Mouse (Mus musculus) forebrain, embryonic 13.5 days (tissue): ENCODE results near the gene Mtx3. TPM values are rescaled to one million over a fixed set of nuclear protein-coding genes. Genes with fewer than 3 reads are reported as not detected.
A peak's percentile ranks its signal among the peaks of the same experiment; 100 is the strongest.

ENCODE experiments used
- ATAC-seq: fragments of 200-750 bp; cut with Nextera tagmentation; 2 replicates; pipeline ENCODE4 v1.8.0; 2017
- H3K27ac ChIP-seq: fragments of 300-500 bp; sonication (generic); 2 replicates; pipeline ENCODE4 v1.5.1; 2015; ENCODE audit warnings: inconsistent platforms, mild to moderate bottlenecking, moderate library complexity
- H3K27me3 ChIP-seq: fragments of 300-500 bp; sonication (generic); 2 replicates; pipeline ENCODE4 v1.6.1; 2015; ENCODE audit warnings: mild to moderate bottlenecking, inconsistent platforms
- H3K36me3 ChIP-seq: fragments of 300-500 bp; sonication (generic); 2 replicates; pipeline ENCODE4 v1.6.1; 2015; ENCODE audit warnings: mild to moderate bottlenecking, inconsistent platforms; ENCODE audit not compliant: poor library complexity, severe bottlenecking
- H3K4me1 ChIP-seq: fragments of 300-500 bp; sonication (generic); 2 replicates; pipeline ENCODE4 v1.6.1; 2015; ENCODE audit warnings: inconsistent platforms
- H3K4me2 ChIP-seq: fragments of 300-500 bp; sonication (generic); 2 replicates; pipeline ENCODE4 v1.6.1; 2015; ENCODE audit warnings: inconsistent platforms, mild to moderate bottlenecking, moderate library complexity
- H3K4me3 ChIP-seq: fragments of 300-500 bp; sonication (generic); 2 replicates; pipeline ENCODE4 v1.5.1; 2015; ENCODE audit warnings: mild to moderate bottlenecking, inconsistent platforms
- H3K9ac ChIP-seq: fragments of 300-500 bp; sonication (generic); 2 replicates; pipeline ENCODE4 v1.6.1; 2015; ENCODE audit warnings: mild to moderate bottlenecking, inconsistent platforms
- H3K9me3 ChIP-seq: fragments of 300-500 bp; sonication (generic); replicated peaks from 2 replicates; pipeline ENCODE4 v1.6.1; 2016; ENCODE audit warnings: inconsistent platforms
- WGBS: fragments of 180-500 bp; shearing (Covaris S2); methylation state at CpG from one replicate; pipeline ENCODE4 v1.1.7; 2015; 5-methylcytosine and 5-hydroxymethylcytosine counted together
- polyA plus RNA-seq: library from polyadenylated mRNA; unstranded; fragments of >200 nt; fragmentation: Nextera tagmentation; extraction: Ambion mirVana; gene quantifications from 2 replicates; pipeline ENCODE4 v1.2.1, GENCODE M21; 2015

The Mtx3 gene
- polyA plus RNA-seq, 1 experiment from 2014 or later: 4.7 TPM

DNA sequence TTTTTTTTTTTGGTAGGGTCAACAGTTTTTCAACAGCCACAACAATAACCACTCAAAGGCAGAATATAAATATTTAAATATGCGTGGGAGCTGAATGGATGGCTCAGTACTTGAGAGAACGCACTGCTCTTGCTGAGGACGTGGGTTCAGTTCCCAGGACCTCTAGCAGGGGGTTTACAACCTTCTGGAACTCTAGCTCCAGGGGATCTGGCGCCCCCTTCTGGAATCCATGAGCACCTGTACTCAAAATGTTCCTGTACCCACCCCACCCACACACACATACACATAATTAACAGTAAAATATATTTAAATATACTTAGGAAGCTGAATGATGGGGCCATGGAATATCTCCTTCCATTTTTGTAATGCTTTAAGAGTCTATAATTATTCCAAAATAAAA, 11.3 kb downstream of the Mtx3 start:
- Histone ChIP-seq H3K4me3 (no peak overlapping the region), H3K27me3 (no peaks in the 10 kb centered on the region), H3K9ac (no peak overlapping the region), H3K9me3 (no peaks in the 10 kb centered on the region), H3K27ac (no peak overlapping the region), H3K4me1 (0 out of 2 replicates have a peak, but pooled peaks cover 6% of the 10 kb centered on the region), H3K4me2 (no peak overlapping the region), H3K36me3 (peaks cover 36% of the 10 kb centered on the region)
- ATAC-seq: no peak
- WGBS: 71% methylated on average over 4 of the region's 4 CpGs

DNA sequence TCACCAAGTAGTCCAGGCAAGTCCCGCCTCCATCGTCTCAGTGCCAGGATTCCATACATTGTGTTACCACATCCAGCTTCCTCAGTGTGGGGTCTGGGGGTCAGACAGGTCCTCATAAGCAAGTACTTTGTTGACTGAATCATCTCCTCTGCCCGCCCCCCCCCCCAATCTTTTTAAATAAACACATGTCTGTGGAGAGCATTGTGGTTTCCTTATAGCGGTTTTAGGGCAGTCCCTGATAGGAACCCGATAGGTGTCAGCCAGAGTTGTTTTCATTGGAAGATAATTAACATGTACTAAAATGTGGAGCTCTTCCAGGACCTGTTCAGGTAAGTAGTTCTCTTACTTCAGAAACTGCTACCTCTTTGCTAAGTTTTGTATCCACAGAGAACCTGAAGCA, 14.2 kb downstream of the Mtx3 start:
- Histone ChIP-seq H3K4me1 (0 out of 2 replicates have a peak, but pooled peaks cover 6% of the 10 kb centered on the region), H3K9ac (no peak overlapping the region), H3K4me3 (no peak overlapping the region), H3K4me2 (no peak overlapping the region), H3K27me3 (no peaks in the 10 kb centered on the region), H3K27ac (no peak overlapping the region), H3K9me3 (no peaks in the 10 kb centered on the region), H3K36me3 (peaks cover 18% of the 10 kb centered on the region)
- WGBS: 91% methylated on average over 5 of the region's 5 CpGs
- no peak for ATAC-seq

DNA sequence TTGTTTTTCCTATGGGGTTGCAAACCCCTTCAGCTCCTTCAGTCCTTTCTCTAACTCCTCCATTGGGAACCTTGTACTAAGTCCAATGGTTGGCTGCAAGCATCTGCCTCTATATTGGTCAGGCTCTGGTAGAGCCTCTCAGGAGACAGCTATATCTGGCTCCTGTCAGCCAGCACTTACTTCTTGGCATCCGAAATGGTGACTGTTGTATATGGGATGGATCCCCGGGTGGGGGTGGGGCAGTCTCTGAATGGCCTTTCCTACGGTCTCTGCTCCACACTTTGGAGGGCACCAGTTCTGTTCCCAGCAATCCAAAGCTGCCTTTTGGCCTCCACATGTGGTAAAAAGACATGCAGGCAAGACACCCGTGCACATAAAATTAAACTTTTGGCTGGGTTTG, 15.4 kb downstream of the Mtx3 start:
- no peak for ATAC-seq

GRCm38 (mm10) chr13:92865358-92865757, 20.8 kb downstream of the Mtx3 start:
- H3K27me3 ChIP-seq: no peaks in the 10 kb centered on the region
- no peaks in the 10 kb centered on the region for H3K9me3 ChIP-seq
- no peaks in the 10 kb centered on the region for H3K36me3 ChIP-seq
- WGBS: 75% methylated on average over 7 of the region's 7 CpGs
- ATAC-seq: no peak
- no peaks in the 10 kb centered on the region for H3K4me1 ChIP-seq
- H3K4me2 ChIP-seq: no peak overlapping the region
- H3K9ac ChIP-seq: no peak overlapping the region
- no peak overlapping the region for H3K27ac ChIP-seq
- no peak overlapping the region for H3K4me3 ChIP-seq

More for the DNA sequence above, 15.4 kb downstream of the Mtx3 start:
- 0 out of 2 replicates have a peak, but pooled peaks cover 6% of the 10 kb centered on the region for H3K4me1 ChIP-seq
- H3K36me3 ChIP-seq: peaks cover 8% of the 10 kb centered on the region; the same call in 1 of the 2 replicates
- no peaks in the 10 kb centered on the region for H3K27me3 ChIP-seq
- 91% methylated on average over 4 of the region's 4 CpGs for WGBS
- H3K9ac ChIP-seq: no peak overlapping the region
- no peak overlapping the region for H3K27ac ChIP-seq
- H3K4me2 ChIP-seq: no peak overlapping the region
- H3K4me3 ChIP-seq: no peak overlapping the region
- no peaks in the 10 kb centered on the region for H3K9me3 ChIP-seq

DNA sequence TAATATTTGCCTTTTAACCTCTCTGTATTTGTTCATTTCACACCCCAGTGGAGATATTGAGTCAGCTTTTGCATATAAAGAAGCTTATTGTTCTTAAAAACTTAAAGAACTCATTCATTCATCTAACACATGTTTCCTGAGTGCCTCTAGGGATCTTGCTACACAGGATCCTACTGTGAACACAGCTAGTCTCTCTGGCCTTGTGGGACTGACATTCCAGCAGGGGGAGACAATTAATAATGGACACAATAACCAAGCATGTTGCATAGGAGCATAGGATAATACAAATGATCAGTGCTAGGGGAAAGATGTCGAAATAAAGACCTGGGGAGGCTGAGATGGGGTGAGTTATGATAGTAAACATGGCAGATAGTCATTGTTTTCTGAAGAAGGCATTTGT, 22.1 kb downstream of the Mtx3 start:
- Histone ChIP-seq H3K9me3 (no peaks in the 10 kb centered on the region), H3K4me1 (no peaks in the 10 kb centered on the region), H3K4me2 (no peak overlapping the region), H3K27ac (no peak overlapping the region), H3K4me3 (no peak overlapping the region), H3K36me3 (no peaks in the 10 kb centered on the region), H3K27me3 (no peaks in the 10 kb centered on the region), H3K9ac (no peak overlapping the region)
- ATAC-seq: no peak
- 76% methylated on average over 1 of the region's 1 CpGs for WGBS

DNA sequence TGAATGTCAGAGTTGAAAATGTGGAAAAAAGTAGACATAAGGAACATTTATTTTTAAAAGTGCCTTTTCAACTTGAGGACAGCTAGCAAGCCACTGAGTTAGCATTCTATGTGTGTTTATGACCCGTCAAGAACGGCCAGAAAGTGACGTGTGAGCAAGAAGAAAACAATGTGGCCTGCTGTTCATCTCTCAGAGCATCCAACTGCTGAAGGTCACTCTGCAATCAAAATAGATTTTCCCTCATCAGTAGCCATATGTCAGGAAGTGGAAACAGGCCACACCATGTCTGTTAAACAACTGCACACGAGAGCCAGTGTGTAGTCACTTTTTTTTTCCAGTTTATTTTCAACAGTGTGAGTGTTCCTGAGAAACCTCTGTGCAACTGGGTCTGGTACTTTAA, 35.0 kb downstream of the Mtx3 start:
- no peak overlapping the region for H3K4me3 ChIP-seq
- 71% methylated on average over 4 of the region's 4 CpGs for WGBS
- H3K27me3 ChIP-seq: no peaks in the 10 kb centered on the region
- H3K27ac ChIP-seq: no peak overlapping the region
- no peak for ATAC-seq
- no peak overlapping the region for H3K9ac ChIP-seq
- peaks cover 7% of the 10 kb centered on the region for H3K4me1 ChIP-seq
- no peaks in the 10 kb centered on the region for H3K36me3 ChIP-seq
- H3K9me3 ChIP-seq: no peaks in the 10 kb centered on the region
- H3K4me2 ChIP-seq: no peak overlapping the region

DNA sequence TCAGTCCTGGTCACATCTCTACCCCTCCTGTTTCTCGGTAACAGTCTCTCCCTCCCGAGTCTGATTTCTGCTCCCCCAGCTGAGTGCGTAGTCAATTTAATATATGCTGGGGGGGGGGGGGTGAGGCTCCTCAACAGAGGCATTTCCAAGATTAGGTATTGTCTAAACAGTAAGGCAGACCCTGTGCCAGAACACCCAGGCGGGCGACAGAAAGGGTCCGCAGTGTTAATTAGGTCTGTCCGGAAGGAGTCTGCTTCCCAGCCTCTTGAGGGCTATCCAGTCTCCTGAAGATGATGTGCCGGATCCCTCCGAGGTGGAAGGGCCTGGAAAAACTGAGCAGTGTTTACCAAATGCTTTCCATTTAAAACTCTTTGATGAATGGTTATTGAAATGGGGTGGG, 35.4 kb downstream of the Mtx3 start:
- no peak overlapping the region for H3K9ac ChIP-seq
- H3K27me3 ChIP-seq: no peaks in the 10 kb centered on the region
- no peak overlapping the region for H3K4me2 ChIP-seq
- peaks cover 7% of the 10 kb centered on the region for H3K4me1 ChIP-seq
- H3K27ac ChIP-seq: no peak overlapping the region
- ATAC-seq: peak; percentile 61; the same call in 1 of the 2 replicates
- H3K4me3 ChIP-seq: no peak overlapping the region
- H3K9me3 ChIP-seq: no peaks in the 10 kb centered on the region
- H3K36me3 ChIP-seq: no peaks in the 10 kb centered on the region
- 17% methylated on average over 9 of the region's 9 CpGs for WGBS

DNA sequence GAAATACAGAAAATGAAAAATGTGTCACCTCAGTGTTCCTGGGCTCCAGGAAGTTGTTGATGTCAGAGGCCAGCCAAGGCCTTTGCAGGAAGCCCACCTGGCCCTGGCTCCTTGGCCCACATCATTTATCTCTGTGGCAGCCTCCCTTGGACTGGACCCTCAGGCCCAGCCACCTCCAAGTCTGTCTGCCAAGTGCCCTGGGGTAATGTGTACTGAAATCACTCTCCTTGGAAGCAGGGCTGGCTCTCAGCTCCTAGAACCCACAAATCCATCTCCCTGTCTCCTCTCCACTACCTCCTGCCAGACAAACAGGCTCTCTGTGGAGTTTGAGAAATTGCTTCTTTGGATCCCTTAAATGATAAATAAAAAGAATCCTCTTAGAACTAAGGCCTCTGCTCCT, 36.0 kb downstream of the Mtx3 start:
- Histone ChIP-seq H3K36me3 (no peaks in the 10 kb centered on the region), H3K9ac (no peak overlapping the region), H3K4me1 (peaks cover 7% of the 10 kb centered on the region), H3K9me3 (no peaks in the 10 kb centered on the region), H3K4me3 (no peak overlapping the region), H3K4me2 (no peak overlapping the region), H3K27me3 (no peaks in the 10 kb centered on the region), H3K27ac (no peak overlapping the region)
- ATAC-seq: no peak

DNA sequence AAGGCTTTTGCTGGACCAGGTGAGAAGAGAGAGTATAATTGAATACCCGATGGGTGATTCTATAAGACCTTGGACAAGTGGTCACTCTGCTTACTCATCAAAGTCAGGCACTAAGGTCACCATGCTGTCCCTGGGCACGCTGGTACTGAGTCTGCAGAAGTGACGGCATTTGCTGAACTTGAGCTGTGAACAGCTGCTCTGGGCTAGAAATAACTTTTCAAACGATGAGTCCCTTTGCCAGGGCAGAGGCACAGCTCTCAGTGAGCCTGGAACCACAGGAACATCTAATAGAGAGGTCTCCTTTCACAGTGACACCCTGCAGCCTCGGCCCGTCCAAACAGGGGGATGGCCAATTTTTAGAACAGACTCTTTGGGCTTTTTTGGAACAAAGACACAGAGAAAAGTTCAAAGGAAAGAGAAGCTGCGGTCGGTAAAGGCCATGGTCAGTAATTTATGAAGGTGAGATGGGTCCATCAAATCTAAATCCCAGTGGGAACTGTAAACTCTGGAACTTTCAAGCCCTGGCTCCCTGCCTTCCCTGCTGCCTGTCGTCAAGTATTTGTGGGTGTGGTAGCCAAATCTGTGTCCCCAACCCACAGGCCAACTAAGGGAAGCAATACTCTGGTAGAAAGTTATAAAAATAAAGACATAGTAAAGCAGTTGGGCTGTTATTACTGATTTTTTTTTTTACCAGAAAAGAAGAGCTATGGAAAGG, 37.9 kb downstream of the Mtx3 start:
- H3K36me3 ChIP-seq: no peaks in the 10 kb centered on the region
- 88% methylated on average over 9 of the region's 9 CpGs for WGBS

GRCm38 (mm10) chr13:92882986-92883720, 38.6 kb downstream of the Mtx3 start:
- Histone ChIP-seq H3K27me3 (no peaks in the 10 kb centered on the region), H3K9me3 (no peaks in the 10 kb centered on the region), H3K4me1 (peaks cover 7% of the 10 kb centered on the region), H3K4me3 (no peak overlapping the region), H3K36me3 (no peaks in the 10 kb centered on the region), H3K4me2 (no peak overlapping the region), H3K9ac (no peak overlapping the region), H3K27ac (no peak overlapping the region)
- ATAC-seq: no peak
- WGBS: 87% methylated on average over 7 of the region's 7 CpGs

More for the DNA sequence above, 37.9 kb downstream of the Mtx3 start:
- Histone ChIP-seq H3K27ac (no peak overlapping the region), H3K4me1 (peaks cover 7% of the 10 kb centered on the region), H3K9me3 (no peaks in the 10 kb centered on the region), H3K27me3 (no peaks in the 10 kb centered on the region), H3K4me3 (no peak overlapping the region), H3K9ac (no peak overlapping the region), H3K4me2 (no peak overlapping the region)
- ATAC-seq: no peak

GRCm38 (mm10) chr13:92884206-92884605, 39.6 kb downstream of the Mtx3 start:
- no peak overlapping the region for H3K27ac ChIP-seq
- 93% methylated on average over 1 of the region's 1 CpGs for WGBS
- H3K27me3 ChIP-seq: no peaks in the 10 kb centered on the region
- H3K4me3 ChIP-seq: no peak overlapping the region
- no peak overlapping the region for H3K9ac ChIP-seq
- no peak overlapping the region for H3K4me2 ChIP-seq
- H3K4me1 ChIP-seq: peaks cover 7% of the 10 kb centered on the region
- no peaks in the 10 kb centered on the region for H3K36me3 ChIP-seq
- no peak for ATAC-seq
- no peaks in the 10 kb centered on the region for H3K9me3 ChIP-seq

GRCm38 (mm10) chr13:92884930-92885329, 40.4 kb downstream of the Mtx3 start:
- peaks cover 2% of the 10 kb centered on the region for H3K4me1 ChIP-seq
- no peak overlapping the region for H3K9ac ChIP-seq
- H3K36me3 ChIP-seq: no peaks in the 10 kb centered on the region
- H3K27ac ChIP-seq: no peak overlapping the region
- 73% methylated on average over 1 of the region's 1 CpGs for WGBS
- no peaks in the 10 kb centered on the region for H3K27me3 ChIP-seq
- H3K4me2 ChIP-seq: no peak overlapping the region
- H3K4me3 ChIP-seq: no peak overlapping the region
- no peaks in the 10 kb centered on the region for H3K9me3 ChIP-seq
- no peak for ATAC-seq
